27 mouse cellular contexts compared by ENCODE assay signal in the genomic region with DNA sequence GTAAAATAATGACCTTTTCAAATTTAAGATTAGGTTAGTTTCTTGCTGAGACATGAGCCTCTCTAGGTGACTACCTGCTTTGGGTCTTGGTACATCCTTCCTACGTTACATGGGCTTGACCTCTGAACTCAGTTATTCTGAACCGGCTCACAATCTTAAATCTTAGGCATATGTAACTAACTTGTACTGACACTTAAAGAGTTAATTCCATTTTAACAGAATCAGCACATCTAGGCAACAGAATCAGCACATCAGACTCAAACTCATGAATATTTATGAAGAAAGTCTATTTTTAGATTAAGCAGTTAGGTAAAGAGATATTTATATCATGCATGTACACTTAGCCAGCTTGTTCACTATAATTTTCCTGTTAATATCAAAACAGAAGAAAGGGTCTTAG. TPM values are rescaled to one million over a fixed set of nuclear protein-coding genes. Genes with fewer than 3 reads are reported as not detected.
DNase-seq lines count a peak whose midpoint lies in the region; ATAC-seq lines count a peak whose summit lies in the region.
"Had no signal": no experiment of that assay in that cellular context is flagged by ENCODE, and none has a peak within 500 bp of the region (broad histone marks: within the 10 kb centered on the region; RNA-seq: fewer than 3 reads in every experiment).

No protein-coding gene starts in this region.

- peak; percentile 46; the same call in 1 of the 2 replicates for ATAC-seq in hindbrain, embryonic 15.5 days (ENCODE audit: low FRiP score, low read depth)
- peak; percentile 43; the same call in 1 of the 2 replicates for ATAC-seq in forebrain, embryonic 12.5 days (ENCODE audit: low FRiP score)
- peak; percentile 66 for ATAC-seq in forebrain, embryonic 14.5 days
- peak; percentile 62 for ATAC-seq in midbrain, embryonic 15.5 days (replicated peaks)
- no peak for ATAC-seq in intestine, embryonic 15.5 days

- DNase-seq in hindbrain, embryonic 10.5 days (ENCODE audit: low spot score), result no peak
- peak; percentile 81 for DNase-seq in forebrain, embryonic 14.5 days (ENCODE audit: low spot score)
- no peak for DNase-seq in adrenal gland, adult 8-10 months
- DNase-seq: adrenal gland, adult 2 months; cerebellum, adult 8-10 months; cerebellum, postnatal 36 days; gastrocnemius, postnatal 14 days; heart, adult 18-20 months; heart, postnatal 14 days; kidney, adult 18-20 months; kidney, postnatal 4 days; lung, postnatal 36 days; right cerebral cortex, postnatal 4 days; thymus, postnatal 25 days had no signal

- H3K9me3 ChIP-seq in hindbrain, embryonic 15.5 days, result no peaks in the 10 kb centered on the region
- no peaks in the 10 kb centered on the region for H3K9me3 ChIP-seq in hindbrain, embryonic 10.5 days
- no peaks in the 10 kb centered on the region for H3K9me3 ChIP-seq in forebrain, embryonic 12.5 days
- no peaks in the 10 kb centered on the region for H3K9me3 ChIP-seq in forebrain, embryonic 14.5 days (replicated peaks; ENCODE audit: control insufficient read depth, low read length)
- no peaks in the 10 kb centered on the region for H3K9me3 ChIP-seq in midbrain, embryonic 15.5 days
- H3K9me3 ChIP-seq in intestine, embryonic 15.5 days, result no peaks in the 10 kb centered on the region
- H3K9me3 ChIP-seq: heart, embryonic 13.5 days; limb, embryonic 15.5 days; liver, embryonic 15.5 days; lung, embryonic 15.5 days; megakaryocyte, embryonic 14.5 days; stomach, embryonic 15.5 days had no signal

- no peaks in the 10 kb centered on the region; the same call in 1 of the 2 replicates for H3K4me1 ChIP-seq in hindbrain, embryonic 15.5 days (replicated peaks)
- H3K4me1 ChIP-seq in hindbrain, embryonic 10.5 days (replicated peaks), result no peaks in the 10 kb centered on the region
- H3K4me1 ChIP-seq in forebrain, embryonic 12.5 days, result peaks cover 18% of the 10 kb centered on the region; the same call in 1 of the 2 replicates
- peaks cover 18% of the 10 kb centered on the region for H3K4me1 ChIP-seq in forebrain, embryonic 14.5 days (ENCODE audit: control insufficient read depth, insufficient read depth, low read length)
- peaks cover 6% of the 10 kb centered on the region; the same call in 1 of the 2 replicates for H3K4me1 ChIP-seq in midbrain, embryonic 15.5 days
- no peaks in the 10 kb centered on the region for H3K4me1 ChIP-seq in intestine, embryonic 15.5 days (replicated peaks)
- H3K4me1 ChIP-seq: heart, embryonic 13.5 days; limb, embryonic 15.5 days; liver, embryonic 15.5 days; lung, embryonic 15.5 days; megakaryocyte, embryonic 14.5 days; stomach, embryonic 15.5 days had no signal

- H3K4me2 ChIP-seq in hindbrain, embryonic 15.5 days, result no peak overlapping the region
- no peak overlapping the region for H3K4me2 ChIP-seq in forebrain, embryonic 12.5 days
- no peak overlapping the region for H3K4me2 ChIP-seq in forebrain, embryonic 14.5 days (ENCODE audit: low read length)
- H3K4me2 ChIP-seq in midbrain, embryonic 15.5 days, result no peak overlapping the region
- H3K4me2 ChIP-seq in intestine, embryonic 15.5 days (replicated peaks), result no peak overlapping the region
- H3K4me2 ChIP-seq: heart, embryonic 13.5 days; limb, embryonic 15.5 days; liver, embryonic 15.5 days; lung, embryonic 15.5 days; stomach, embryonic 15.5 days had no signal

- no peak overlapping the region for H3K27ac ChIP-seq in hindbrain, embryonic 15.5 days (replicated peaks)
- H3K27ac ChIP-seq in hindbrain, embryonic 10.5 days, result no peak overlapping the region
- no peak overlapping the region for H3K27ac ChIP-seq in forebrain, embryonic 12.5 days
- H3K27ac ChIP-seq in forebrain, embryonic 14.5 days (ENCODE audit: low read depth, low read length), result no peak overlapping the region
- no peak overlapping the region for H3K27ac ChIP-seq in midbrain, embryonic 15.5 days
- no peak overlapping the region for H3K27ac ChIP-seq in intestine, embryonic 15.5 days
- H3K27ac ChIP-seq: heart, embryonic 13.5 days; left cerebral cortex, adult 2 months; limb, embryonic 15.5 days; liver, embryonic 15.5 days; lung, embryonic 15.5 days; stomach, embryonic 15.5 days had no signal

- peaks cover 18% of the 10 kb centered on the region for H3K36me3 ChIP-seq in hindbrain, embryonic 15.5 days
- H3K36me3 ChIP-seq in hindbrain, embryonic 10.5 days, result peaks cover 11% of the 10 kb centered on the region
- peaks cover 7% of the 10 kb centered on the region for H3K36me3 ChIP-seq in forebrain, embryonic 12.5 days (replicated peaks)
- H3K36me3 ChIP-seq in forebrain, embryonic 14.5 days (ENCODE audit: control insufficient read depth, insufficient read depth, low read length), result peaks cover 23% of the 10 kb centered on the region
- H3K36me3 ChIP-seq in midbrain, embryonic 15.5 days (replicated peaks), result peaks cover 8% of the 10 kb centered on the region; the same call in 1 of the 2 replicates
- H3K36me3 ChIP-seq in intestine, embryonic 15.5 days, result no peaks in the 10 kb centered on the region
- H3K36me3 ChIP-seq: heart, embryonic 13.5 days; limb, embryonic 15.5 days; liver, embryonic 15.5 days; lung, embryonic 15.5 days; stomach, embryonic 15.5 days had no signal

- no peaks in the 10 kb centered on the region for H3K27me3 ChIP-seq in hindbrain, embryonic 15.5 days
- H3K27me3 ChIP-seq in hindbrain, embryonic 10.5 days (ENCODE audit: insufficient read depth, poor library complexity, severe bottlenecking), result no peaks in the 10 kb centered on the region
- H3K27me3 ChIP-seq in forebrain, embryonic 12.5 days, result no peaks in the 10 kb centered on the region
- H3K27me3 ChIP-seq in forebrain, embryonic 14.5 days (replicated peaks; ENCODE audit: control insufficient read depth, insufficient read depth, low read length), result no peaks in the 10 kb centered on the region
- no peaks in the 10 kb centered on the region for H3K27me3 ChIP-seq in midbrain, embryonic 15.5 days (replicated peaks)
- H3K27me3 ChIP-seq in intestine, embryonic 15.5 days (replicated peaks), result no peaks in the 10 kb centered on the region
- H3K27me3 ChIP-seq: heart, embryonic 13.5 days; limb, embryonic 15.5 days; liver, embryonic 15.5 days; lung, embryonic 15.5 days; megakaryocyte, embryonic 14.5 days; stomach, embryonic 15.5 days had no signal

- no peak overlapping the region for H3K9ac ChIP-seq in hindbrain, embryonic 15.5 days
- no peak overlapping the region for H3K9ac ChIP-seq in forebrain, embryonic 12.5 days
- H3K9ac ChIP-seq in forebrain, embryonic 14.5 days (ENCODE audit: low read length), result no peak overlapping the region
- no peak overlapping the region for H3K9ac ChIP-seq in midbrain, embryonic 15.5 days
- no peak overlapping the region for H3K9ac ChIP-seq in intestine, embryonic 15.5 days
- H3K9ac ChIP-seq: heart, embryonic 13.5 days; limb, embryonic 15.5 days; liver, embryonic 15.5 days; lung, embryonic 15.5 days; stomach, embryonic 15.5 days had no signal

- H3K4me3 ChIP-seq in hindbrain, embryonic 15.5 days, result no peak overlapping the region
- no peak overlapping the region for H3K4me3 ChIP-seq in hindbrain, embryonic 10.5 days
- H3K4me3 ChIP-seq in forebrain, embryonic 12.5 days (replicated peaks), result no peak overlapping the region
- H3K4me3 ChIP-seq in forebrain, embryonic 14.5 days (ENCODE audit: low read depth, low read length), result no peak overlapping the region
- no peak overlapping the region for H3K4me3 ChIP-seq in midbrain, embryonic 15.5 days
- no peak overlapping the region for H3K4me3 ChIP-seq in intestine, embryonic 15.5 days (replicated peaks)
- H3K4me3 ChIP-seq: heart, embryonic 13.5 days; left cerebral cortex, adult 2 months; limb, embryonic 15.5 days; liver, embryonic 15.5 days; lung, embryonic 15.5 days; megakaryocyte, embryonic 14.5 days; stomach, embryonic 15.5 days had no signal

- 55% methylated on average over 2 of the region's 2 CpGs for WGBS in hindbrain, embryonic 15.5 days
- 68% methylated on average over 2 of the region's 2 CpGs for WGBS in hindbrain, embryonic 10.5 days
- WGBS in forebrain, embryonic 12.5 days, result 53% methylated on average over 2 of the region's 2 CpGs
- 48% methylated on average over 2 of the region's 2 CpGs for WGBS in forebrain, embryonic 14.5 days
- WGBS in midbrain, embryonic 15.5 days, result 35% methylated on average over 2 of the region's 2 CpGs
- 72% methylated on average over 2 of the region's 2 CpGs for WGBS in intestine, embryonic 15.5 days

RNA-seq across cellular contexts. Expression of a gene that starts 6.0 kb away (rescaled TPM):
- 27.6 and 28.9 TPM in 2 replicates for polyA plus RNA-seq in hindbrain, embryonic 15.5 days (2015; fragmentation: Nextera tagmentation; extraction: Ambion mirVana)
- 3.5 and 5.1 TPM in 2 replicates for polyA plus RNA-seq in hindbrain, embryonic 10.5 days (2016; fragmentation: Nextera tagmentation; extraction: Ambion mirVana)
- 14.8 and 15.4 TPM in 2 replicates for polyA plus RNA-seq in forebrain, embryonic 12.5 days (2016; fragmentation: Nextera tagmentation; extraction: Ambion mirVana)
- polyA plus RNA-seq in forebrain, embryonic 14.5 days (2014; fragmentation: Nextera tagmentation; extraction: Ambion mirVana), result 27.7 and 37.4 TPM in 2 replicates
- polyA plus RNA-seq in midbrain, embryonic 15.5 days (2015; fragmentation: Nextera tagmentation; extraction: Ambion mirVana), result 31.0 and 33.2 TPM in 2 replicates
- 1 to 10 TPM; 5.2 to 9.1 (median 6.2) TPM for total RNA-seq in adrenal gland, adult 8-10 months (2022)
- 1.0 and 1.3 TPM in 2 replicates for polyA plus RNA-seq in intestine, embryonic 15.5 days (2015; fragmentation: Nextera tagmentation; extraction: Ambion mirVana)
- total RNA-seq: MEL had no signal

RNA-seq across cellular contexts. Expression of a gene that starts 18.7 kb away (rescaled TPM):
- polyA plus RNA-seq in hindbrain, embryonic 15.5 days (2015; fragmentation: Nextera tagmentation; extraction: Ambion mirVana), result 9.9 and 11.6 TPM in 2 replicates
- 0.90 and 1.00 TPM in 2 replicates for polyA plus RNA-seq in hindbrain, embryonic 10.5 days (2016; fragmentation: Nextera tagmentation; extraction: Ambion mirVana)
- polyA plus RNA-seq in forebrain, embryonic 12.5 days (2016; fragmentation: Nextera tagmentation; extraction: Ambion mirVana), result 7.6 and 8.5 TPM in 2 replicates
- 8.3 and 14.9 TPM in 2 replicates for polyA plus RNA-seq in forebrain, embryonic 14.5 days (2014; fragmentation: Nextera tagmentation; extraction: Ambion mirVana)
- polyA plus RNA-seq in midbrain, embryonic 15.5 days (2015; fragmentation: Nextera tagmentation; extraction: Ambion mirVana), result 10.6 and 12.3 TPM in 2 replicates
- total RNA-seq in adrenal gland, adult 8-10 months (2022), result 1 to 10 TPM in 3 of 4 experiments, not detected in 1; 1.9 to 3.9 (median 2.5) TPM
- polyA plus RNA-seq in intestine, embryonic 15.5 days (2015; fragmentation: Nextera tagmentation; extraction: Ambion mirVana), result 0.81 TPM in 1 of 2 replicates, not detected in the other
- total RNA-seq: gastrocnemius, postnatal 14 days; heart, adult 18-20 months; heart, postnatal 14 days; MEL had no signal
- polyA plus RNA-seq: adrenal gland, adult 2 months; heart, embryonic 13.5 days; kidney, embryonic 16.5 days; liver, embryonic 15.5 days had no signal
